Comparison of ENCODE assay signal across 15 mouse cellular contexts in genomic region chr1:75889847-75890591, GRCm38 (mm10).
DNase-seq lines count a peak whose midpoint lies in the region; ATAC-seq lines count a peak whose summit lies in the region.
"Had no signal": no experiment of that assay in that cellular context is flagged by ENCODE, and none has a peak within 500 bp of the region (broad histone marks: within the 10 kb centered on the region; RNA-seq: fewer than 3 reads in every experiment).

No protein-coding gene starts in this region.

- ATAC-seq in erythroblast, adult 5-6 weeks (replicated peaks; ENCODE audit: low FRiP score, poor library complexity, severe bottlenecking), result no peak
- ATAC-seq: liver, postnatal 0 days had no signal

- DNase-seq in R1 (ENCODE audit: low read depth, low spot score), result peak; percentile 1
- peak; percentile 65 for DNase-seq in embryo, embryonic 10.5 days (ENCODE audit: low spot score)
- peak; percentile 58 for DNase-seq in forelimb bud, embryonic 11.5 days (ENCODE audit: low read depth, low spot score)
- DNase-seq in mesoderm, embryonic 11.5 days (ENCODE audit: low read depth, low spot score), result peak; percentile 52
- DNase-seq in heart, postnatal 4 days, result no peak
- no peak for DNase-seq in retina, embryonic 14.5 days (ENCODE audit: low spot score)
- DNase-seq: adrenal gland, adult 8-10 months; cerebellum, adult 9-11 months; kidney, postnatal 10 days; liver; liver, postnatal 0 days; lung, postnatal 10 days; midbrain, embryonic 14.5 days; right cerebral cortex, postnatal 4 days had no signal

Comparison
In these comparisons a context has a peak if more than half of its experiments do, and no peak if none do; other contexts are left out.
1. DNase-seq: peak in R1 (single experiment), embryo, embryonic 10.5 days (single experiment), forelimb bud, embryonic 11.5 days (single experiment) and mesoderm, embryonic 11.5 days (single experiment); none in heart, postnatal 4 days (single experiment) and retina, embryonic 14.5 days (single experiment).